Mouse (Mus musculus): ENCODE measurements around the gene Crcp. TPM values are rescaled to one million over a fixed set of nuclear protein-coding genes. Genes with fewer than 3 reads are reported as not detected.

Gene Crcp
- total RNA-seq, 4 experiments from 2014 or later: 44.8 to 48.3 (median 47.7) TPM

DNA sequence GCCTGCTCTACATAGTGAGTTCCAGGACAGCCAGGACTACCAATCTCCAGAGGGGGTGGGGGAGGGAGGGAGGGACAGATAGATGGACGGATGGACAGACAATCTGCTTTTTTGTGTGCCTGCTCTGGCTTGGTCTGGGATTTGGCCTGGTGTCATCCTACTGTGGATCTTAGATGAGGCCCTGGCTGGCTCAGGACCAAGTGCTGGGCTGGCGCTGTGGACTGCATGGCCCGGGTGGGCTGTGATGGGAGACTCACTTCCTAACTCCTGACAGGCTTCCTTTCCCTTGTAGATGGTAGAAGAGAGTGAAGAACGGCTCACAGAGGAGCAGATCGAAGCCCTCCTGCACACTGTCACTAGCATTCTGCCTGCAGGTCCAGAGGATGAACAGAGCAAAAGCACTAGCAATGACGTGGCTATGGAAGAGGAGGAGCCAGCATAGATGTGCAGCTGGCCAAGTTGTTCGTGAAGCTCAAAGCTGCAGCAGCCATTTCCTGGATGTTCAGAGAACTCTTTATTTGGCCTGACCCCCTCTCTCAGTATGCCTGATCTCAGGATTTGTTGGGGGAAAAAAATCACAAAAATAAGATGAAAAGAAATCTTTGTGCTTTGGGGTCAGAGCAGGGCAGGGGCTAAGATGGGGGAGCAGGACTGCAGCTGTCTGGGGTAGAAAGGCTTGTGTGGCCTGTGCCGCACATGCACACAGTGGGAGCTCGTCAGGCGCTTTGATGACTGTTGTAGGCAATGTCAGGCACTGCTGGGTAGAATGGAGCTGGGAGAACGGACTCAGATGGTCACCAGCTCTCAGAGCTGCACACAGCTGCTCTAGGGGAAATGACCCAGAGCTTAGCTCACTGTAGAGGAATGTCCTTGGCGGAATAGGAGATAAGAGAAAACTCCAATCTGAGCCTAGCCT is 30.6 kb downstream of the Crcp start:
- DNase-seq: no peak

DNA sequence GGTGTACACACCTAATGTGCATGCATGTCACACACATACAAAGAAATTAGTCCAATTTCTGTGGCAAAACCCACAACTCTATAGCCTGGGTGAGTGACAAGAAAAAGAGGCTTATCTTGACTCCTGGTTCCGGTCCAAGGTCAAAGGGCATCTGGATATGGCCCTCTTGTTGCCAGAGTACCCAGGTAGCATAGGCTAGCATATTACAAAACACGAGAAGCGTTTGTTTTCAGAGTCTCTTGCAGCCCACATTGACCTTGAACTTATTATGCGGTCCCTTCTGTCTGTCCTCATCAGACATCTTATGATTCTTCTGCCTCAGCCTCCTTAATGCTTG is 31.2 kb downstream of the Crcp start:
- no peak for DNase-seq

DNA sequence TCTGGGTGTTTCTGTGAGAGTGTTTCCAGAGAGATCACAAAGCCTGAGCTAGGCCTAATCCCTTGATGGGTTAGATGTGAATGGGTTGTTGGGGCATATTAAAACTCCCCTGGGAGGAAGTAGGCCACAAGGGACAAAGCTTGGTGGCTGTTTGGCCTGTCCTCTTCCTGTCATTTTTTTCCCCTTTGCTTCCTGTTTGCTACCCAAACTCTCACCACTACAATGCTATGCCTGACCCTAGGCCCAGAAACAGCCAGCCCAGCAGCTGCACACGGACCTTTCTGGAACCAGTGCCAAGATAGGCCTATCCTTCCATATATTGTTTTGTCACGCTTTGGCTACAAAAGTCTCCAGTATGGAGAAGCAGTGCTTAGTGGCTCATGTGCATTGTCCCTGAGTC is 33.0 kb downstream of the Crcp start:
- DNase-seq: no peak

- DNase-seq: no peak
Observed at GRCm38 (mm10) chr5:130063760-130064159, 34.7 kb downstream of the Crcp start.

- no peak for DNase-seq
Observed at GRCm38 (mm10) chr5:130065579-130065978, 36.5 kb downstream of the Crcp start.

- DNase-seq: no peak
Observed at GRCm38 (mm10) chr5:130067841-130068264, 38.8 kb downstream of the Crcp start.

- DNase-seq: no peak
Observed at GRCm38 (mm10) chr5:130073026-130073425, 43.9 kb downstream of the Crcp start, which contains the start of gene Tpst1. Gene Tpst1 (plus strand): TSS chr5:130073326.

DNA sequence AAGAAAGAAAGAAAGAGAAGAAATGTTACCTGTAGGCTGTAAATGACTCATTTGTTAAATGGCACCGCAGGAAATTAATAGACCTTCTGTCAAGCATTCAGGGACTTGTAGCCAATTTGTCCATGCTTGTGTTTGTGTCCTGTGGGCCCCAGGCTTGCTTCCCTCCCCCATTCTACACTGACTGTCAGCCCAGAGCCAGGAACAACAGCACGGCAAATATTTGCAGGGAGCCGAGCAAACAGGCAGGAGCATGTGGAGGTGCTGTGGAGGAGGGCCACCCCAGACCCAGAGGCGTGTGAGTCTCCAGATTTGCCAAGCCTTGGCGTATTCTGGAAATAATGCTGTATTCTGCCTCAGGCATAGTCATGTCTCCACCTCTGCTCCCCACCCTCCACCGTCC is 45.4 kb downstream of the Crcp start:
- DNase-seq: no peak

- no peak for DNase-seq
Observed at GRCm38 (mm10) chr5:130076396-130076795, 47.3 kb downstream of the Crcp start.

- DNase-seq: no peak
Observed at GRCm38 (mm10) chr5:130078096-130078833, 49.2 kb downstream of the Crcp start.

DNA sequence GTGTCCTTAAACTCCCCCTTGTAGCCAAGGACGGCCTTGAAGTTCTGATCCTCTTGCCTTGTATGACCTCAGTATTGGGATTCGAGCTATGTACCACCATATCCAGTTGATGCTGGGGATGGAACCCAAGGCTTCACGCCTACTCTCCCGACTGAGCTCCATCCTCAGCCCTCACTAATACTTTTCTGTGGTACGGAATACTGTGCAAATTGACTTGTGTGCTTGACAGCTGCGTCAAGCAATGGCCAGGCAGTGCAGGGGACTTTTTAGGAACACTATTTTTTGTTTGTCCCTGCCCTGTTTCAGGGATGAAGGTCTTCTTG is 49.7 kb downstream of the Crcp start:
- DNase-seq: no peak

DNA sequence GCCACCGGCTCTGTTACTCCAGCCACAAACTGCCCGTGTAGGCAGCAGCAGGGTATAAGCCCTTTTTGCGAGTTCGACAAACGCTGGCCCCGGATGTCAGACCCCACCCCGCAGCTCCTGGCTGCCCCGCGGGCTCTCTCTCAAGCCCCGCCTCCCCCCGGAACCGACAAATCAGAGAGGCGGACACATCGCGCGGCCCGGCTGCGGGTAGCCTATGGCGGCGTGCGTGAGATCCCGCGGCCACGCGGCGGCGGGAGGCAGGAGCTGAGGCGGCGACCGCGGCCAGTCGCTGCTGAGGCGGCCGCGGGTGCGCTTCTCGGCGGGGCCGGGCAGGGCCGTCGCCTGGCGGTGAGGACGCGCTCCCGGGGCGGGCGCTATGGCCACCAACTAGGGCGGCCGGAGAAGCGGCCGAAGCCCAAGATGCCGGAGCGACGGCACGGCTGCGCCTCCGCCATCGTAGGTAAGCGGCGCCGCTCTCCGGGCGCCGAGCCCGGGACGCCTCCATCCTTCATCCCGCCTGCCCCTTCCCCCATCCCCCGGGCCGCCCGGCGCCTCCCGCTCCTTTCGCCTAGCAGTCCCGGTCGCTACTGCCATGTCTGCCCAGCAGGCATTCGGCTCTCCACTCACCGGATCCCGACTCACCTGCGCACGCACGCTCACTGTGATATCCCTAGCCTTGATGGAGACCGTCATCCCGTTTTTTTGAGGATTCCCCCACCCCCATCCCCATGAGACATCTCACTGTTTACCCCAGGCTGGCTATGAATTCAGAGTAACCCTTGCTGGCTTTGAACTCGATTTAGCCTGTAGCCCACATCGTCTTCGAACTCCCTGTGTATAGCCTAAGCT is 50.3 kb downstream of the Crcp start:
- DNase-seq: peak; percentile 91

GRCm38 (mm10) chr5:130080051-130080681 is 51.1 kb downstream of the Crcp start:
- no peak for DNase-seq

DNA sequence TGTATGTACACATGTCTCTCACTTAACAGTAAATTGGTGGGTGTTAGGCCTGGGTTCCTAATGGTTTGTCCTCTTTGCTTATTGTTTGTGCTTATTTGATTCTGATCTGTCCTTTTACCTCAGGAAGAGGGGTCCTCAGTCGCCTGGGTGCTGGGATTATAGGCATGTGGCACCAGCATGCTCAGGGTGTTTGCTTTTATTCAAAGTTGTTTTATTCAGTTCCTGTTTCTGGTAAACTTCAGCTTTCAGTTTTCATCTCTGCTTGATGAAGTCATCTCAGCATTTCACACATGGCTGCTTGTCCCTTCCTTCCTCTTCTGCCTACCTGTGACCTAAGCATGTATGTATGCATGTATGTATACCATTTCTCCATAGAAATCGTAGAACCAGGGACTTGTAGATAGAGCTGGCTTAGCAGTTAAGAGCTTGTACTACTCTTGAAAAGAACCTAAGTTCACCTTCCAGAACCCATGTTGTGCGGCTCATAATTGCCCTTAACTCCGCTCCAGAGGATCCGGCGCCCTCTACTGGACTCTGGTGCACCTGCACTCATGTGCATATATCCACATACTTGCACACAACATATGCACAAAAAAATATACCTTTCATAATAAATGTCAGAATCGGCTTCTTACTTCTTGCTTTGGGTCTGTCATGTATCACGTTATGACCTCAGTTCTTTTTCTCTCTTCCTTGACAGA is 52.2 kb downstream of the Crcp start:
- DNase-seq: no peak

DNA sequence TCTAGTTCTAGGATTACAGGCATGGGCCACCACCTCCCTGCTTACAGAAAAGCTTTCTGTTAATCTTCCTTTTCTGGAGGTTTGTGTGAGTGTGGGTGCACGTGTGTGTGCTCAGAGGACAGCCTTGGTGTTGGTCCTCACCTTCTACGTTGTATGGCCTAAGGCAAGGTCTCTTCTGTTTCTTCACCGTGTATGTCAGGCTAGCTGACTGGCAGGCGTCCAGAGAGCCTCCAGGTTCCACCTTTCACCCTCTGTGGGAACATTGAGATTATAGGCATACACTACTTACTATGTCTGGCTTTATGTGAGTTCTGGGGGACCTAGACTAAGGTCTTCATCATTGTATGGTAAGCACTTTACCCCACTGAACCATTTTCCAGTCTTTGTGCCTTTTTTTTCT is 53.3 kb downstream of the Crcp start:
- DNase-seq: no peak

DNA sequence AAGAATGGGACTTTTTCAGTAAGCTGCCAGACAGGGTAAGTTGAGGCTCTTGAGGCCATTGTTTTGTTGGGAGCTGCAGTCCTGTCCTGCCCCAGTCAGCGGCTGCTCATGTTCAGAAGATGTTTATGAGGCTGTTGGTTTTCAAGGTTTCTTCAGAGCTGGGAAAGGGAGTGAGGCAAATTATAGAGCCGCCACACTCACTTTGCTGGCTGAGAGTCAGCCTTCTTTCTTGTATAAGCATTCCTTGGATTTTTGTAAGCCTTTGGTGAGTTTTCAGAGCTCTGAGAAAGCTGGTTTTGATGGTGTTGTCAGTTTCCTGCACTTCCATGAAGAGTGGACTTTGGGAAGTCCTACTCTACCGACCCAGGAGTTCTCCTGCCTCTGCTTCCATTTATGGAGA is 55.2 kb downstream of the Crcp start:
- no peak for DNase-seq

- no peak for DNase-seq
Observed at GRCm38 (mm10) chr5:130088008-130088407, 58.9 kb downstream of the Crcp start.

GRCm38 (mm10) chr5:130088612-130089011 is 59.5 kb downstream of the Crcp start:
- DNase-seq: no peak

DNA sequence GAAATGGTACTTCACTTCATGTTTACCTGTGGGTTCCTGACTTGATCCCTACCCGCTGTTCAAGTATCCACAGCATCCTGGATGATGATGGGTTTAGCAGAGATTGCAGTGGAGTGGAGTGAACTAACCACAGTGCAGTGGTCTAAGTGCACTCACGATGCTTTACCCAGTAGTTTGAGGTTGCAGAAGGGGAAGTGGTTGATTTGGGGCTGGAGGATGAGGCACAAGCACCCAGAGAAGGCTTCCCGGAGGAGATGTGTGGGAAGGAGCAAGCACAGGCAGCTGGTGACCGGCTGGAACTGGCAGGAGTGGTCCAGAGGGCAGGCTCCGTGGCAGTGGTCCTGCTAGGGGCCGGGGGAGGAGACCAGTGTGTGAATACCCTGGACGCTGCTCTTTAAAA is 60.1 kb downstream of the Crcp start:
- DNase-seq: no peak

GRCm38 (mm10) chr5:130089626-130090393 is 60.7 kb downstream of the Crcp start:
- no peak for DNase-seq

DNA sequence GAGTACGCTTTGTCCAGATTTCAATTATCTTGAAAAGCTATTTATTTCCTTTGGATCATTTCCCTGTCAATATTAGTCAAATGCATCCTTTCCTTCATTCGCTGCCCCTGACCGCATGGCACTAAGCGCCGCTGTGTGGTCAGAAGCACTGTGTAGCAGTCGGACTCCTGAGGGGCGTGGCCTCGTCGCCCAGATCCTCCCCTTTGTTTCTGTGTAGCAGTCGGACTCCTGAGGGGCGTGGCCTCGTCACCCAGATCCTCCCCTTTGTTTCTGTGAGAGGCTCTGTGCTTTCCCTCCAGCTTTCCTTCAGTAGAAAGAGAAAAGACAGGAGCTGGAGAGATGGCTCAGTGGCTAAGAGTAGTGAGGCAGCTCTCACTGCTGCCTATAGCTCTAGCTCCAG is 67.7 kb downstream of the Crcp start:
- no peak for DNase-seq
